8 mouse cellular contexts compared by ENCODE assay signal in the genomic region with DNA sequence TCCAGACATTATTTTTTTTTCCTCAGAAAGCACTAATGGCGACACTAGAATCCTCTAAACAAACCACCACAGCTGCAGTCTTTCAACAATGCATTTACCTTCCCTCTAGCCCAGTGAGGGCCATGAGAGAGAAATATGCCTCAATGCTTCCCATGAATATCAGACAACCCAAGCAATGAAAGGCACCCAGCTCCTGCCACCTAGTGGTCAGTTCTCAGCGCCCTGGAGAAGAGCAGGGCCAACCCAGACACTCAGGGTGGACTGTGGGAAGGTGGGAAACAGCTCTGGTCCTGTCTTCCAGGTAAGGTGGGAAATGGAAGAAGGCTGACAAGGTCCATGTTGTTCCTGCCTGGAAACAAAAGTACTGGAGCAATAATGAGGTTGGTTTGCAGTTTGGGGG. TPM values are rescaled to one million over a fixed set of nuclear protein-coding genes. Genes with fewer than 3 reads are reported as not detected.
DNase-seq lines count a peak whose midpoint lies in the region; ATAC-seq and TF ChIP-seq lines count a peak whose summit lies in the region.

No protein-coding gene starts in this region.

- intact Hi-C loops in gastrocnemius, postnatal 14 days (cut with DNase I; ENCODE audit: low total_unique reads): loop anchor here (2.0 kb wide), 1 partner anchor 112 kb away; no protein-coding TSS in a partner anchor
- intact Hi-C loops in left cerebral cortex, postnatal 25 days (cut with DNase I): loop anchor here (1.0 kb wide), 1 partner anchor 111 kb away; no protein-coding TSS in a partner anchor

- WGBS in intestine, postnatal 0 days: 18% methylated on average over 2 of the region's 2 CpGs
- WGBS in midbrain, embryonic 14.5 days: 28% methylated on average over 2 of the region's 2 CpGs
- WGBS in stomach, embryonic 14.5 days: 14% methylated on average over 2 of the region's 2 CpGs

- no peaks in the 10 kb centered on the region for H3K4me1 ChIP-seq in intestine, postnatal 0 days (replicated peaks; ENCODE audit: control insufficient read depth, insufficient read depth, low read length)
- H3K4me1 ChIP-seq in midbrain, embryonic 14.5 days (ENCODE audit: control insufficient read depth, insufficient read depth, low read length): no peaks in the 10 kb centered on the region
- no peaks in the 10 kb centered on the region for H3K4me1 ChIP-seq in stomach, embryonic 14.5 days (ENCODE audit: control insufficient read depth, insufficient read depth, low read length)

- no peak overlapping the region for H3K9ac ChIP-seq in intestine, postnatal 0 days (ENCODE audit: low read depth, low read length)
- no peak overlapping the region for H3K9ac ChIP-seq in midbrain, embryonic 14.5 days (replicated peaks; ENCODE audit: low read length)
- no peak overlapping the region for H3K9ac ChIP-seq in stomach, embryonic 14.5 days (replicated peaks; ENCODE audit: low read depth, low read length)

- no peak overlapping the region for H3K27ac ChIP-seq in intestine, postnatal 0 days (ENCODE audit: low read depth, low read length)
- H3K27ac ChIP-seq in midbrain, embryonic 14.5 days (replicated peaks; ENCODE audit: low read depth, low read length): no peak overlapping the region
- H3K27ac ChIP-seq in stomach, embryonic 14.5 days (ENCODE audit: low read length): no peak overlapping the region

- no peak for ATAC-seq in CD4-positive, CD25-positive, alpha-beta regulatory T cell, adult 4 months
- ATAC-seq in intestine, postnatal 0 days: peak; percentile 52; the same call in 1 of the 2 replicates
- peak; percentile 70 for ATAC-seq in midbrain, embryonic 14.5 days (ENCODE audit: low FRiP score, low TSS enrichment)
- peak; percentile 71; the same call in 1 of the 2 replicates for ATAC-seq in stomach, embryonic 14.5 days (ENCODE audit: insufficient number of reproducible peaks, insufficient read depth, low FRiP score, low read depth)

- peak; percentile 95 for TF ChIP-seq CTCF in intestine, postnatal 0 days (IDR thresholded peaks at IDR 0.05; ENCODE audit: low read depth)

- no peak overlapping the region for H3K4me3 ChIP-seq in intestine, postnatal 0 days (ENCODE audit: low read depth, low read length)
- H3K4me3 ChIP-seq in midbrain, embryonic 14.5 days (replicated peaks; ENCODE audit: low read depth, low read length): no peak overlapping the region
- no peak overlapping the region for H3K4me3 ChIP-seq in stomach, embryonic 14.5 days (ENCODE audit: low read depth, low read length)

- no peak overlapping the region for H3K4me2 ChIP-seq in intestine, postnatal 0 days (replicated peaks; ENCODE audit: low read depth)
- no peak overlapping the region for H3K4me2 ChIP-seq in midbrain, embryonic 14.5 days (ENCODE audit: low read length)
- H3K4me2 ChIP-seq in stomach, embryonic 14.5 days (replicated peaks; ENCODE audit: low read depth, low read length): no peak overlapping the region

- H3K36me3 ChIP-seq in intestine, postnatal 0 days (ENCODE audit: control insufficient read depth, insufficient read depth): peaks cover 19% of the 10 kb centered on the region
- peaks cover 30% of the 10 kb centered on the region for H3K36me3 ChIP-seq in midbrain, embryonic 14.5 days (ENCODE audit: control insufficient read depth, insufficient read depth, low read length)
- peaks cover 12% of the 10 kb centered on the region for H3K36me3 ChIP-seq in stomach, embryonic 14.5 days (ENCODE audit: control insufficient read depth, insufficient read depth, low read length)

- no peaks in the 10 kb centered on the region for H3K27me3 ChIP-seq in intestine, postnatal 0 days (replicated peaks; ENCODE audit: control insufficient read depth, insufficient read depth, low read length)
- H3K27me3 ChIP-seq in midbrain, embryonic 14.5 days (ENCODE audit: control insufficient read depth, insufficient read depth, low read length): no peaks in the 10 kb centered on the region
- H3K27me3 ChIP-seq in stomach, embryonic 14.5 days (ENCODE audit: control insufficient read depth, insufficient read depth, low read length): no peaks in the 10 kb centered on the region

- DNase-seq in CD4-positive, CD25-positive, alpha-beta regulatory T cell, adult 2 months (ENCODE audit: low read depth, low spot score): peak; percentile 38
- peak; percentile 65 to 81 for DNase-seq in cerebellum, postnatal 25 days
- peak; percentile 64 for DNase-seq in gastrocnemius, postnatal 14 days
- DNase-seq in left cerebral cortex, postnatal 25 days (ENCODE audit: low spot score in 2 of 2): peak; percentile 66 to 81
- peak; percentile 80 for DNase-seq in midbrain, embryonic 14.5 days

- H3K9me3 ChIP-seq in intestine, postnatal 0 days (ENCODE audit: control insufficient read depth): no peaks in the 10 kb centered on the region
- H3K9me3 ChIP-seq in midbrain, embryonic 14.5 days (ENCODE audit: control insufficient read depth, low read length): no peaks in the 10 kb centered on the region
- H3K9me3 ChIP-seq in stomach, embryonic 14.5 days (ENCODE audit: control insufficient read depth, low read depth, low read length): no peaks in the 10 kb centered on the region

RNA-seq across cellular contexts. Expression of gene Nmt2, which starts 55.0 kb away (rescaled TPM):
- polyA plus RNA-seq in CD4-positive, CD25-positive, alpha-beta regulatory T cell, adult 4 months (2017; shearing (Covaris generic)): 10 to 100 TPM; 57.0 to 61.4 TPM
- total RNA-seq in gastrocnemius, postnatal 14 days (2021): 1 to 10 TPM; 7.4 to 9.6 TPM
- 20.0 and 21.0 TPM in 2 replicates for polyA plus RNA-seq in intestine, postnatal 0 days (2015; fragmentation: Nextera tagmentation; extraction: Ambion mirVana)
- total RNA-seq in left cerebral cortex, postnatal 25 days (2021): 10 to 100 TPM; 90.4 to 95.3 TPM
- 112 and 120 TPM in 2 replicates for polyA plus RNA-seq in midbrain, embryonic 14.5 days (2014; fragmentation: Nextera tagmentation; extraction: Ambion mirVana)
- polyA plus RNA-seq in stomach, embryonic 14.5 days (2014; fragmentation: Nextera tagmentation; extraction: Ambion mirVana): 49.5 and 49.8 TPM in 2 replicates
